Mouse (Mus musculus): ENCODE results near the gene Tbl1xr1. TPM values are rescaled to one million over a fixed set of nuclear protein-coding genes. Genes with fewer than 3 reads are reported as not detected.

Tbl1xr1 gene
- polyA plus RNA-seq, 1 experiment from 2014 or later, result 10.5 TPM

GRCm38 (mm10) chr3:22075517-22075886, 950 bp upstream of the Tbl1xr1 start:
- Histone ChIP-seq H3K36me3 (peaks cover 8% of the 10 kb centered on the region), H3K9me3 (no peaks in the 10 kb centered on the region), H3K27ac (replicated peaks) (peak overlapping the region; percentile 99), H3K4me2 (peak overlapping the region; percentile 88), H3K9ac (peak overlapping the region; percentile 96), H3K4me3 (peak overlapping the region; percentile 96), H3K27me3 (replicated peaks) (no peaks in the 10 kb centered on the region), H3K4me1 (peaks cover 36% of the 10 kb centered on the region)
- WGBS, result under 1% methylated on average over 28 of the region's 28 CpGs
- ATAC-seq (ENCODE audit: extremely low read depth, insufficient number of reproducible peaks, low FRiP score, low TSS enrichment), result no peak

GRCm38 (mm10) chr3:22075887-22076560, 428 bp upstream of the Tbl1xr1 start:
- H3K9me3 ChIP-seq, result no peaks in the 10 kb centered on the region
- H3K4me2 ChIP-seq, result peak overlapping the region; percentile 88
- H3K36me3 ChIP-seq, result peaks cover 8% of the 10 kb centered on the region
- peak overlapping the region; percentile 96 for H3K9ac ChIP-seq
- peak overlapping the region; percentile 96 for H3K4me3 ChIP-seq
- peaks cover 36% of the 10 kb centered on the region for H3K4me1 ChIP-seq
- no peaks in the 10 kb centered on the region for H3K27me3 ChIP-seq (replicated peaks)
- peak overlapping the region; percentile 99 for H3K27ac ChIP-seq (replicated peaks)
- WGBS, result under 1% methylated on average over 33 of the region's 70 CpGs
- ATAC-seq (ENCODE audit: extremely low read depth, insufficient number of reproducible peaks, low FRiP score, low TSS enrichment), result peak; percentile 70

GRCm38 (mm10) chr3:22076936-22077656, 644 bp downstream of the Tbl1xr1 start:
- peak overlapping the region; percentile 88 for H3K4me2 ChIP-seq
- peak overlapping the region; percentile 96 for H3K4me3 ChIP-seq
- under 1% methylated on average over 51 of the region's 64 CpGs for WGBS
- peaks cover 42% of the 10 kb centered on the region for H3K4me1 ChIP-seq
- H3K27ac ChIP-seq (replicated peaks), result peak overlapping the region; percentile 99
- H3K36me3 ChIP-seq, result peaks cover 8% of the 10 kb centered on the region
- ATAC-seq (ENCODE audit: extremely low read depth, insufficient number of reproducible peaks, low FRiP score, low TSS enrichment), result peak; percentile 50; the same call in 1 of the 2 replicates
- no peaks in the 10 kb centered on the region for H3K9me3 ChIP-seq
- H3K27me3 ChIP-seq (replicated peaks), result no peaks in the 10 kb centered on the region
- peak overlapping the region; percentile 96 for H3K9ac ChIP-seq

GRCm38 (mm10) chr3:22077657-22078475, 1.4 kb downstream of the Tbl1xr1 start:
- Histone ChIP-seq H3K27me3 (replicated peaks) (no peaks in the 10 kb centered on the region), H3K9ac (peak overlapping the region; percentile 96), H3K4me3 (peak overlapping the region; percentile 96), H3K4me2 (peak overlapping the region; percentile 88), H3K27ac (replicated peaks) (peak overlapping the region; percentile 99), H3K9me3 (no peaks in the 10 kb centered on the region), H3K36me3 (peaks cover 8% of the 10 kb centered on the region), H3K4me1 (peaks cover 44% of the 10 kb centered on the region)
- WGBS, result 6% methylated on average over 9 of the region's 9 CpGs
- ATAC-seq (ENCODE audit: extremely low read depth, insufficient number of reproducible peaks, low FRiP score, low TSS enrichment), result no peak

GRCm38 (mm10) chr3:22078529-22078928, 2.1 kb downstream of the Tbl1xr1 start:
- Histone ChIP-seq H3K36me3 (peaks cover 8% of the 10 kb centered on the region), H3K9me3 (no peaks in the 10 kb centered on the region), H3K4me2 (peak overlapping the region; percentile 88), H3K4me1 (peaks cover 48% of the 10 kb centered on the region), H3K4me3 (peak overlapping the region; percentile 96), H3K9ac (peak overlapping the region; percentile 96), H3K27me3 (replicated peaks) (no peaks in the 10 kb centered on the region), H3K27ac (replicated peaks) (peak overlapping the region; percentile 99; the same call in 1 of the 2 replicates)
- no peak for ATAC-seq (ENCODE audit: extremely low read depth, insufficient number of reproducible peaks, low FRiP score, low TSS enrichment)
- WGBS, result 44% methylated on average over 3 of the region's 3 CpGs

DNA sequence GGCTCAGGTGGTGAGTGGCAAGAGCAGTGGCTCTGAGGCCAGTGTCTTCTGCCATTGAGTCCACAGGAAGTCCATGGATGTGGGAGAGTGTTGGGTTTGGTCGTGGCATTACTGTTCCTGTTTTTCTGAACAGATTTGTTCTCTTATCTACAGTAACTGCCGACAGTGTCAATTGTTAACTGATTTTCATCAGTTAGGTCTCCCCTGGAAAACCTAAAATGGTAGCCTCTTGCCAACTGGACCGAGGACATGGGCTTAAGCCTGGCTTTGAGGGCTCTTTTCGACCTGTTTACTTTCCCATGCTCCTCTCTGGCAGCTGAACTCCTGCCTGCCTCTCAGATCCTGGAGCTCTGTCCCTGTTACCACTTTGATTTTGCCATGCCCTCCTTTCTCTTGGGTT, 5.4 kb downstream of the Tbl1xr1 start:
- no peak overlapping the region for H3K4me2 ChIP-seq
- H3K4me3 ChIP-seq, result no peak overlapping the region
- H3K27ac ChIP-seq (replicated peaks), result no peak overlapping the region
- H3K9ac ChIP-seq, result no peak overlapping the region
- WGBS, result 52% methylated on average over 4 of the region's 4 CpGs
- peaks cover 51% of the 10 kb centered on the region for H3K4me1 ChIP-seq
- no peak for ATAC-seq (ENCODE audit: extremely low read depth, insufficient number of reproducible peaks, low FRiP score, low TSS enrichment)
- H3K9me3 ChIP-seq, result no peaks in the 10 kb centered on the region
- no peaks in the 10 kb centered on the region for H3K27me3 ChIP-seq (replicated peaks)
- peaks cover 8% of the 10 kb centered on the region for H3K36me3 ChIP-seq

- H3K4me3 ChIP-seq, result no peak overlapping the region
- no peak overlapping the region for H3K4me2 ChIP-seq
- 80% methylated on average over 4 of the region's 4 CpGs for WGBS
- no peaks in the 10 kb centered on the region for H3K9me3 ChIP-seq
- H3K36me3 ChIP-seq, result peaks cover 8% of the 10 kb centered on the region
- H3K9ac ChIP-seq, result no peak overlapping the region
- ATAC-seq (ENCODE audit: extremely low read depth, insufficient number of reproducible peaks, low FRiP score, low TSS enrichment), result no peak
- peaks cover 50% of the 10 kb centered on the region for H3K4me1 ChIP-seq
- H3K27ac ChIP-seq (replicated peaks), result no peak overlapping the region
- H3K27me3 ChIP-seq (replicated peaks), result no peaks in the 10 kb centered on the region
Observed at GRCm38 (mm10) chr3:22082823-22083222, 6.4 kb downstream of the Tbl1xr1 start.

DNA sequence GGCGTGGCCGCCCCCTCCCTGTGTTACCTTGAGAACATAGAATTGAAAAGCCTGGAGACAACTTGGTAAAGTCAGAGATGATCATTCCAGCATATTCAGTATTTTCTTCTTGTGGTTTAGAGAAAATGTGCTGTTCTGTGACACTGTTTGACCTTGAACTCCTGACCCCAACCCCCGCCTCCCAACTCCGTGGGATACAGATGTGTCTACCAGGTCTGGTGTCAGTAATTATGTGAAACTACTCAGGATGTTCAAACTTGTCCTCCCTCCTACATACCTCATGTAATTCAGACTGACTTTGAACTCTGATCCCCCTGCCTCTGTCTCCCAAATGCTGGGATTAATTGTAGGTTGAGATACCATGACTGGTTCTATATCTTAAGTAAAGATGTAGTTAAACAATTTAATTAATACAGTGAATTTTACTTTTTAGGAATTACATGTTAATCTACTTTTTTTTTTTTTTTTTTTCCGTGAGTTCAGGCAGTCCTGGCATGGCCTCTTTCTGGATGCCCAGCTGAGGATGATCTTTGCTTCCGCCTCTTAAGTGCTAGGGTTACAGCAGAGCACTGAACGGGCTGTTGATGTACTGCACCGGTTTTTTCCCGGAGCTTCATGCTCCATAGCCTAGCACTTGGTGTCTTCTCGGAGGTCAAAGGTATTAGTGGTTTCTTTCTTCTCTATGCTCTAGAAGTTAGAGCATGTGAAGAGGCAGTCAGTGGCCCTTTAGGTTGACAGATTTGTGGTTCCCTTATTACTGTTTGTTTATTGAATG, 8.0 kb downstream of the Tbl1xr1 start:
- peaks cover 43% of the 10 kb centered on the region for H3K4me1 ChIP-seq
- H3K9me3 ChIP-seq, result no peaks in the 10 kb centered on the region
- no peak overlapping the region for H3K4me2 ChIP-seq
- H3K4me3 ChIP-seq, result no peak overlapping the region
- H3K9ac ChIP-seq, result no peak overlapping the region
- 72% methylated on average over 10 of the region's 10 CpGs for WGBS
- ATAC-seq (ENCODE audit: extremely low read depth, insufficient number of reproducible peaks, low FRiP score, low TSS enrichment), result no peak
- no peaks in the 10 kb centered on the region for H3K27me3 ChIP-seq (replicated peaks)
- H3K36me3 ChIP-seq, result peaks cover 3% of the 10 kb centered on the region
- H3K27ac ChIP-seq (replicated peaks), result no peak overlapping the region

GRCm38 (mm10) chr3:22089825-22090224, 13.4 kb downstream of the Tbl1xr1 start:
- H3K4me3 ChIP-seq, result no peak overlapping the region
- H3K4me1 ChIP-seq, result peaks cover 49% of the 10 kb centered on the region
- H3K36me3 ChIP-seq, result no peaks in the 10 kb centered on the region
- H3K4me2 ChIP-seq, result no peak overlapping the region
- H3K27ac ChIP-seq (replicated peaks), result peak overlapping the region; percentile 40
- H3K9ac ChIP-seq, result no peak overlapping the region
- 70% methylated on average over 3 of the region's 3 CpGs for WGBS
- H3K27me3 ChIP-seq (replicated peaks), result no peaks in the 10 kb centered on the region
- ATAC-seq (ENCODE audit: extremely low read depth, insufficient number of reproducible peaks, low FRiP score, low TSS enrichment), result no peak
- H3K9me3 ChIP-seq, result no peaks in the 10 kb centered on the region

DNA sequence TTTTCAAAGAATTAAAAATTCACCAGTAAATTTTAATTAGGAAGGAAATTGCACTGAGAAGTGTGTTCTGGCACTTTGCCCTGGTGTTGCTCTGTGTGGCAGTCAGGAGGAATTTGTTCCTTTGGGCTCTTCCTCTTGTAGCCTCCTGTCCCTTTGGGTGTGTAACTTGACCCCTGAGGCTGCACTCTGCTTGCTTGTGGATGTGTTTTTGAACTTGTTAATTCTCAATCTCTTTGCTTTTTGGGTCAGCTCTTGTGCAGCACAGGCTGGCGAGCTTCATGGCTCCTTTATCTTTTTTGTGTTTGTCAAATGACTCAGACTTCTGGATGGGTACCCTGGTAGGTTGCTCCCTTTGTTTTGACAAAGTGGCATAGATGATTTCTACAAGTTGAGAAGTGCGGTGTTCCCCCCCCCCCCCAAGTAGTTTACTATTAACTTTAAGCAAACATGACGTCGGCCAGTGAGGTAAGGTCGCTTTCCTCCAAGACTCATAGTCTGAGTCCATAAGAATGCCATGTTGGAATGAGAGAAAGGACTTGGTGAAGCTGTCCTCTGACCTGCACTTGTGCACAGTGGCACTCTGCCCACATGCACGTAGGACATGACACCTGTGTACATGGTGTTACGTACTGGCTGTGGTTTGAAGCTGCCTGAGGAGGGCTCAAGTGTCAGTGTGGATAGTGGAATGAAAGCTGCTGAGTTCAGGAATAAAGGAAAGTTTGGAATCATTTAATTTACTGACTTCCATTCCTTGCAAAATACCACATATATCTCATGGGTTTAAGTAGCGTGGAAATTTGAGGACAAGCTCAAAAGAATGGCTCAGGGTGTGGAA, 14.2 kb downstream of the Tbl1xr1 start:
- Histone ChIP-seq H3K4me1 (peaks cover 50% of the 10 kb centered on the region), H3K4me3 (no peak overlapping the region), H3K9me3 (no peaks in the 10 kb centered on the region), H3K27ac (replicated peaks) (peak overlapping the region; percentile 40; the same call in 1 of the 2 replicates), H3K27me3 (replicated peaks) (no peaks in the 10 kb centered on the region), H3K9ac (peak overlapping the region; percentile 19; the same call in 1 of the 2 replicates), H3K4me2 (no peak overlapping the region), H3K36me3 (no peaks in the 10 kb centered on the region)
- WGBS, result 60% methylated on average over 8 of the region's 8 CpGs
- no peak for ATAC-seq (ENCODE audit: extremely low read depth, insufficient number of reproducible peaks, low FRiP score, low TSS enrichment)

All from heart, embryonic 13.5 days (tissue).